Mouse (Mus musculus) liver, postnatal 0 days (tissue): ENCODE measurements at regions not wholly inside any gene's neighbourhood (a gene's known extent, or its start where the extent isn't known, plus 50 kb on each side); places are given as distances from the start of the nearest gene placed in this dataset.
A peak's percentile ranks its signal among the peaks of the same experiment; 100 is the strongest.

Experiments
- ATAC-seq: fragments of 200-750 bp; cut with Nextera tagmentation; 2 replicates; pipeline ENCODE4 v1.8.0; 2017; ENCODE audit warnings: mild to moderate bottlenecking, moderate library complexity
- DNase-seq: peaks from one replicate; pipeline ENCODE4 v3.0.0-alpha.2; 2016
- H3K27ac ChIP-seq: fragments of 300-500 bp; sonication (generic); 2 replicates; pipeline ENCODE4 v1.5.1; 2014; ENCODE audit warnings: antibody characterized with exemption, moderate library complexity, mild to moderate bottlenecking, low read depth
- H3K27me3 ChIP-seq: fragments of 300-500 bp; sonication (generic); 2 replicates; pipeline ENCODE4 v1.6.1; 2014; ENCODE audit warnings: low read length, control low read depth, mixed read lengths; ENCODE audit not compliant: insufficient read depth
- H3K36me3 ChIP-seq: fragments of 300-500 bp; sonication (generic); replicated peaks from 2 replicates; pipeline ENCODE4 v1.6.1; 2014; ENCODE audit warnings: mild to moderate bottlenecking, control low read depth, low read length, moderate library complexity, mixed read lengths; ENCODE audit not compliant: insufficient read depth
- H3K4me1 ChIP-seq: fragments of 300-500 bp; sonication (generic); 2 replicates; pipeline ENCODE4 v1.6.1; 2014; ENCODE audit warnings: antibody characterized with exemption, mild to moderate bottlenecking, control low read depth; ENCODE audit not compliant: insufficient read depth
- H3K4me2 ChIP-seq: fragments of 300-500 bp; sonication (generic); 2 replicates; pipeline ENCODE4 v1.6.1; 2014; ENCODE audit warnings: low read depth, mild to moderate bottlenecking, low read length, moderate library complexity, mixed read lengths
- H3K4me3 ChIP-seq: fragments of 300-500 bp; sonication (generic); 2 replicates; pipeline ENCODE4 v1.5.1; 2014; ENCODE audit warnings: low read depth, low read length
- H3K9ac ChIP-seq: fragments of 300-500 bp; sonication (generic); replicated peaks from 2 replicates; pipeline ENCODE4 v1.6.1; 2014; ENCODE audit warnings: mild to moderate bottlenecking, moderate library complexity
- H3K9me3 ChIP-seq: fragments of 300-500 bp; sonication (generic); 2 replicates; pipeline ENCODE4 v1.6.1; 2016; ENCODE audit warnings: mild to moderate bottlenecking, control low read depth, low read length, mixed read lengths
- CTCF ChIP-seq: sonication (generic); IDR thresholded peaks from 2 replicates; pipeline ENCODE4 v1.5.1; 2016; ENCODE audit warnings: antibody characterized with exemption, low read depth
- EP300 ChIP-seq: IDR thresholded peaks from 2 replicates; pipeline ENCODE4 v1.6.1; 2016; ENCODE audit warnings: antibody characterized with exemption, low read depth, mild to moderate bottlenecking
- WGBS: fragments of 180-500 bp; shearing (Covaris S2); extraction: QIAGEN DNeasy Blood & Tissue Kit; methylation state at CpG from one replicate; pipeline ENCODE4 v1.1.7; 2014; ENCODE audit not compliant: insufficient replicate concordance; 5-methylcytosine and 5-hydroxymethylcytosine counted together

DNA sequence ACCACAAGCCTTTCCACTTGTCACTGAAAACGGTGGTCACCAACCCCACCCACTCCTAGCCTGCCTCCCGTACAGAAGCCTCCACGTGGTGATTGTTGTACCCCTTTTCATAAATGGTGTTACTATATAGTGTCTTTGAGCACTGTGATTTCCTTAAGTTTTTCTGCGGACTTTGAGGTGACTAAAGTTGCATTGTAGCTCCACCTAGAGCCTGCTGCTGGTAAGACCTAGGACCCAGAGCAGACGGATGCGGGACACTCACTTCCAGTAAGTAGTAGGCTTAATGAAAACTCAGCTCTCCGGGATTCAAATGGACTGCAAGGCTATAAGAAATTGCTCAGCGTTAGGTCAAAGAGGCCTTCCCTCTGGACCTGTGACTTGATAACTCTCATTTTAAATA is 166.7 kb downstream of the Sptssa start:
- no peak for TF ChIP-seq EP300
- TF ChIP-seq CTCF: peak; percentile 83
- H3K4me2 ChIP-seq: peak overlapping the region; percentile 10; the same call in 1 of the 2 replicates
- no peaks in the 10 kb centered on the region for H3K9me3 ChIP-seq
- 3% methylated on average over 8 of the region's 8 CpGs for WGBS
- no peaks in the 10 kb centered on the region for H3K27me3 ChIP-seq
- no peak overlapping the region for H3K9ac ChIP-seq
- peak; percentile 63 for DNase-seq
- H3K4me1 ChIP-seq: no peaks in the 10 kb centered on the region
- no peak overlapping the region for H3K27ac ChIP-seq
- ATAC-seq: peak; percentile 29; the same call in 1 of the 2 replicates
- no peak overlapping the region for H3K4me3 ChIP-seq
- no peaks in the 10 kb centered on the region for H3K36me3 ChIP-seq

DNA sequence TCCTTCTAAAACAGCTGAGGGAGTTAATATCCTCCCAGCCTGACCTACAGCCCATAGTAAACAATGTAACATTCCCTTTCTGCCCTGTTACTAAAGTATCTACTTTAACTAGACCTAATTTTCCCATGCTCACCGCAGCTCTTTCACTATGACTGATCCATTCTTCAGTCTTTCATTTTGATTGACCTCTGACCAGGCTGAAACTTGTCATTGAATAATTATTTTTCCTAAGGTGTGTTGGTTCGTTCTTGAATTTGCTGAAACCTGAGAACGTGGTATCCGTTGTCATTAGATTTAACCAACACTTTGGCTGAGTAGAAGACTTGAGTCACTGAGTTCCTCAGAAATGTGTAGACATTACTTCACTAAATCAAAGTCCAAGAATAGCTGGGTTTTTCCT is 168.7 kb downstream of the Sptssa start:
- Histone ChIP-seq H3K36me3 (no peaks in the 10 kb centered on the region), H3K27me3 (no peaks in the 10 kb centered on the region), H3K9me3 (no peaks in the 10 kb centered on the region), H3K27ac (no peak overlapping the region), H3K4me1 (no peaks in the 10 kb centered on the region), H3K9ac (no peak overlapping the region), H3K4me2 (no peak overlapping the region), H3K4me3 (no peak overlapping the region)
- 74% methylated on average over 4 of the region's 4 CpGs for WGBS
- DNase-seq: no peak
- ATAC-seq: no peak
- TF ChIP-seq EP300 (no peak), CTCF (no peak)

DNA sequence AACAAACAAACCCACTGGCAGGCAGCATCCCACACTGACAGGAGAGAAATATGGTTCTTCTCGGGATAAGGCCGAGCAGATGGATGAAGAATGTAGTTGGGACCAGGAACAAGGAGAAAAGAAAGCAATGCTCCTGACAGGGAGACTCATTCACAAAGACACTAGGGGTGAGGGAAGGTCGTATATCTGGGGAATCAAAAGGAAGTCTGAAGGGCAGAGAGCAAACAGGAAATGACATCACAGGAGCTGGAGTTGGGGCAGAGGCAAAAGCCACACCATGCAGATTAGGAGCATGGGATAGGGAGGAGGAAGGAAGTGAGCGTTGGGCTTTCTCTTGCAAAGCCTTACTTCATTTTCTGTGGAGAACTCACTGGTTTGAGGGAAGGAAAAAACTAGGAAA is 174.4 kb downstream of the Sptssa start:
- H3K9ac ChIP-seq: no peak overlapping the region
- 44% methylated on average over 4 of the region's 4 CpGs for WGBS
- no peak for TF ChIP-seq EP300

DNA sequence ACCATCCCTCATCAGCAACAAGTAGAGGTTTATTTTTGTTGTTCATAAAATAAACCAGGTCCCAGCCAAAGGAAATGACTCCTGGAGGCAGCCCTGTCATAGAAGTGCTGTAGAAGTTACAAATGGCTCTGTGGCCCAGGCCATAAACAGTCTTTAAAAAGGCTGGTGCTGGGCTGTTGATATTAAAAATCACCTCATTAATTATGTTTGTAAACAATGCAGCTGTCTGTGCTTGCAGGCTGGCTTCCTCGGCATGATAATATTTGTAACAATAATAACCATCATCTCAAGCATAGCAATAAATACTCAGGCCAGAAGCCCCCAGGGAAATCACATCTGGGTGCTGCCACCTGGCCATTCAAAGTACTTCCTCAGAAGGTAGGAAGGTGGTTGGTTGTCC is 176.5 kb downstream of the Sptssa start:
- H3K27ac ChIP-seq: no peak overlapping the region
- no peak overlapping the region for H3K4me2 ChIP-seq
- H3K9me3 ChIP-seq: no peaks in the 10 kb centered on the region
- DNase-seq (no peak), ATAC-seq (no peak)
- H3K4me3 ChIP-seq: no peak overlapping the region
- TF ChIP-seq EP300 (no peak), CTCF (no peak)
- H3K4me1 ChIP-seq: 0 out of 2 replicates have a peak, but pooled peaks cover 3% of the 10 kb centered on the region
- H3K9ac ChIP-seq: no peak overlapping the region
- WGBS: 68% methylated on average over 1 of the region's 1 CpGs
- no peaks in the 10 kb centered on the region for H3K27me3 ChIP-seq
- no peaks in the 10 kb centered on the region for H3K36me3 ChIP-seq

More for the DNA sequence above, 174.4 kb downstream of the Sptssa start:
- H3K27me3 ChIP-seq: no peaks in the 10 kb centered on the region
- H3K27ac ChIP-seq: no peak overlapping the region
- H3K9me3 ChIP-seq: no peaks in the 10 kb centered on the region
- H3K36me3 ChIP-seq: no peaks in the 10 kb centered on the region
- H3K4me1 ChIP-seq: 0 out of 2 replicates have a peak, but pooled peaks cover 3% of the 10 kb centered on the region
- no peak for ATAC-seq
- H3K4me2 ChIP-seq: no peak overlapping the region
- no peak overlapping the region for H3K4me3 ChIP-seq
- no peak for DNase-seq

DNA sequence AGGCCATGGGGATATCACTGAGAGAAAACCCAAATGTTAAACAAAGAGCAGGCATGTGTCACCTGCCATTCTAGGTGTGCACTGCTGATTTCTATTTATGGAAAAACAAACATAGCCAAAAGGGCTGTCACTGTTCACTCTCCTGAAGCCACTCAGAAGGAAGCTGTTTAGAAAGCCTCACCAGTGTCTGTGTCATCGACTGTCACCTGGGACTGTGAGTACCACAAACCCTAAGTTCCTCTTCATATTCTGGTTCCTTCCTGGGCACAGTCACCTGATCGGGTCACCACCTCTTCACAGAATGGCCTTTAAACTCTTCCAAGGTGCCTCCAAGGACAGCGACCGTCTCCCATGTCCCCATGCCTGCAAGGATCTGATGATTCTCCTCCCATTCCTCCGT is 183.5 kb downstream of the Sptssa start:
- no peak overlapping the region for H3K4me3 ChIP-seq
- no peak overlapping the region for H3K9ac ChIP-seq
- no peaks in the 10 kb centered on the region for H3K36me3 ChIP-seq
- H3K4me2 ChIP-seq: no peak overlapping the region
- H3K9me3 ChIP-seq: no peaks in the 10 kb centered on the region
- 60% methylated on average over 5 of the region's 5 CpGs for WGBS
- TF ChIP-seq EP300: no peak
- no peak for TF ChIP-seq CTCF
- H3K27ac ChIP-seq: no peak overlapping the region
- H3K4me1 ChIP-seq: no peaks in the 10 kb centered on the region
- no peaks in the 10 kb centered on the region for H3K27me3 ChIP-seq
- no peak for DNase-seq
- no peak for ATAC-seq

DNA sequence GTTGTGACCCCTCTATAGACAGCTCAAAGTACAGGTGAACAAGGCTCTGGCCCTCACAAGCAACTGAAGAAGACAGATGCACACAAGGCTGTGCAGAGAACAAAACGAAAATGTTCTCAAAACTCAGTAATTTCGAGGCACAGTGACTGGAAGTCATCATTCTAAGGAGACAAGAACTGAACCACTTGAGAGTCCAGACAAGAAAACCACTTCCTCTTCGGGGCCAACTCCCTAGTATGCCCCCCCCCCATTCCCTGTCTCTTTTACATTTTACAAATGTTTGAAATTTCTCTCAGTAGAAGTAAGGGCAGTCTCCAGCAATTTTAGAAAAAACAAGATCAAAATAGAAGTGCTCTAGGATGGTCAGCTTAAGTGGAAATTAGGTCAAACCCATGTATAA is 184.0 kb downstream of the Sptssa start:
- no peak overlapping the region for H3K4me3 ChIP-seq
- no peak overlapping the region for H3K9ac ChIP-seq
- H3K27ac ChIP-seq: no peak overlapping the region
- H3K9me3 ChIP-seq: no peaks in the 10 kb centered on the region
- DNase-seq (no peak), ATAC-seq (no peak)
- H3K36me3 ChIP-seq: no peaks in the 10 kb centered on the region
- H3K4me2 ChIP-seq: no peak overlapping the region
- H3K4me1 ChIP-seq: no peaks in the 10 kb centered on the region
- WGBS: 26% methylated on average over 3 of the region's 3 CpGs
- no peak for TF ChIP-seq EP300
- no peak for TF ChIP-seq CTCF
- H3K27me3 ChIP-seq: no peaks in the 10 kb centered on the region

DNA sequence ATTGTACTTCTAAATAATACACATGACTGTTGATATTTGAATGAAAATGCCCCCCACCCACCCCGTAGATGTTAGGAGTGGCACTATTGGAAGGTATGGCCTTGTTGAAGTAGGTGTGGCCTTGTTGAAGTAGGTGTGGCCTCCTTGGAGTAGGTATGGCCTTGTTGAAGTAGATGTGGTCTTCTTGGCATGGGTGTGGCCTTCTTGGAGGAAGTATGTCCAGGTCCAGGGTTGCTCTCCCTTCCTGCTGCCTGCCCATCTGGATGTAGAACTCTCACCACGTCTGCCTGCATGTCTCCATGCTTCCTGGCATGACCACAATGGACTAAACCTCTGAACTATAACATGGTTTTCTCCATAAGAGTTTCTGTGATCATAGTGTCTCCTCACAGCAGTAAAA is 188.7 kb downstream of the Sptssa start:
- H3K4me3 ChIP-seq: no peak overlapping the region
- no peaks in the 10 kb centered on the region for H3K4me1 ChIP-seq
- no peaks in the 10 kb centered on the region for H3K9me3 ChIP-seq
- no peak for TF ChIP-seq EP300
- TF ChIP-seq CTCF: no peak
- H3K27ac ChIP-seq: no peak overlapping the region
- WGBS: 56% methylated on average over 2 of the region's 2 CpGs
- no peak for DNase-seq
- H3K36me3 ChIP-seq: no peaks in the 10 kb centered on the region
- ATAC-seq: no peak
- no peaks in the 10 kb centered on the region for H3K27me3 ChIP-seq
- H3K4me2 ChIP-seq: no peak overlapping the region
- no peak overlapping the region for H3K9ac ChIP-seq
